Mouse (Mus musculus): Measurements from ENCODE around the gene Sgms1. TPM values are rescaled to one million over a fixed set of nuclear protein-coding genes. Genes with fewer than 3 reads are reported as not detected.
"Not testable (repeated sequence)": the region's sequence is repeated elsewhere in the genome, so short reads cannot be mapped to it uniquely, and the experiment has no call there.

Sgms1 gene
- total RNA-seq, 2 experiments from 2014 or later = 13.2 to 21.0 TPM

GRCm38 (mm10) chr19:32360546-32360945 lies 29.0 kb downstream of the Sgms1 start:
- ATAC-seq (replicated peaks; ENCODE audit: poor library complexity, severe bottlenecking) = no peak

- no peak for ATAC-seq (replicated peaks; ENCODE audit: poor library complexity, severe bottlenecking)
Observed at GRCm38 (mm10) chr19:32358699-32359517, 30.6 kb downstream of the Sgms1 start.

GRCm38 (mm10) chr19:32358011-32358410 lies 31.5 kb downstream of the Sgms1 start:
- not testable (repeated sequence) for ATAC-seq (replicated peaks; ENCODE audit: poor library complexity, severe bottlenecking)

- no peak for ATAC-seq (replicated peaks; ENCODE audit: poor library complexity, severe bottlenecking)
Observed at GRCm38 (mm10) chr19:32356166-32356565, 33.3 kb downstream of the Sgms1 start.

DNA sequence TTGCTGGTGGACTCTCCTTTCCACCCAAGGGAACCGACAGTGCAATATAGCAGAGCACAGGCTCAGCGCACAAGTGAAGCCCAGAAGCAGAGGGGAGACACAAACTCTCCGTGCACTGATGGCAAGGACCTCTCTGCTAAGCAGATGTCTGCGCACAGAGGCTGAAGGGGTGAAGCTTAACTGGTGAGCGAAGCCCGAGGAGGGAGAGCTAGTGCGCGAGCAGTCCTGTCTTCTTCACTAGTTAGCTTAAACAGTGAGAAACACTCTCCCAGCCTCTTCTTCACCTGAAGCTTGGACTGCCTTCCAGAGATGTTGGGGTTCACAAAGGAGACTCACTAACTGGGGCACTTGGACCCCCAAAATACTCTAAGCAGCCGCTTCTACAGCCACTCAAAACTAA lies 36.1 kb downstream of the Sgms1 start:
- ATAC-seq (replicated peaks; ENCODE audit: poor library complexity, severe bottlenecking) = no peak

DNA sequence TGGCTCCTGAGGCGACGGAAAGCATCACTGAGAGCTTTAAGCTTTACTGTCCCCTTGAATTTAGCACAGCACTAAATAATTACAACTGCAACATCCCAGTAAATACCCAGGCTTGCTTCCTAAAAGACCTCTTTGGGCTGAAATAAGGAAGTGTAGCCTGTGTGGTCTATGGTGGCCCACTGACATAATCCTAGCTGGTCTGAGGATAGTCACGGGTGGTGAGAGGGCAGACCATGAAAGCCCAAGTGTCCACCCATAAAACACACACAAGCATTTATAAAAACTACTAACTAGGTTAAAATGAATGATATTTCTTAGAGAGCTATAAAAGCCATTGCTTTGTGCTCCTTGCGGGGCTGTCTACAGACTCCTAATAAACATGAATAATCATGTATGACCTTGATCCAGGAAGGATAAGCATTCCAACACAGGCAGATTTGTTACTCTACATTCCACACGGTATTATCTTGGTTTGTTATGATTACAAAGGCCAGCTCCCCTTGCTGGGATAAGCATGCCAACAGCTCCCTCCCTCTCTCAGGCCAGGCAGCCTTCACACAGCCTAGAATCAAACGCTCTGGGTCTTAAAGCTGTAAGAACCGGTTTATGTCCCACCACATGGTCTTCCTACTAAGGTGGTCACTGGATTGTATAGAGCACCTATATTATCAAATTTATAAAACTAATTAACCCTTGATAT lies 40.4 kb downstream of the Sgms1 start:
- peak; percentile 91 for ATAC-seq (replicated peaks; ENCODE audit: poor library complexity, severe bottlenecking)

DNA sequence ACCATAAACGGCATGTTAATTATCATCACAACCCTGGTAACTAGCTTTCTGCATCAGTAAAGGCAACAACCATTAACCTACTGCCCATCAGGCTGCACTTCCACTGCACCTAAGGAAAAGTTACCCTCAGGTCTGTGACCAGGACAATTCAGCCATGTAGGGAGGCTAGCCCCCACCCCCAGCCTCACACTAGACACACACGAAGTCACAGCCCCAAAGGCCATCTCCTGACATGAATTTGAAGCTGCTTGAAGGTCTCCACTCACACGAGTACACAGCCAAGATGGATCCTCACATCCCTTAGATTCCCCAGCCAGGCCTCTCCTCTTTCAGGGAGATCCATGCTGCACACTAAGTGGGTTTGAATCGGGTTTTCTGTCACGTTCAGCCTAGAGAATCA lies 42.0 kb downstream of the Sgms1 start:
- no peak for ATAC-seq (replicated peaks; ENCODE audit: poor library complexity, severe bottlenecking)

DNA sequence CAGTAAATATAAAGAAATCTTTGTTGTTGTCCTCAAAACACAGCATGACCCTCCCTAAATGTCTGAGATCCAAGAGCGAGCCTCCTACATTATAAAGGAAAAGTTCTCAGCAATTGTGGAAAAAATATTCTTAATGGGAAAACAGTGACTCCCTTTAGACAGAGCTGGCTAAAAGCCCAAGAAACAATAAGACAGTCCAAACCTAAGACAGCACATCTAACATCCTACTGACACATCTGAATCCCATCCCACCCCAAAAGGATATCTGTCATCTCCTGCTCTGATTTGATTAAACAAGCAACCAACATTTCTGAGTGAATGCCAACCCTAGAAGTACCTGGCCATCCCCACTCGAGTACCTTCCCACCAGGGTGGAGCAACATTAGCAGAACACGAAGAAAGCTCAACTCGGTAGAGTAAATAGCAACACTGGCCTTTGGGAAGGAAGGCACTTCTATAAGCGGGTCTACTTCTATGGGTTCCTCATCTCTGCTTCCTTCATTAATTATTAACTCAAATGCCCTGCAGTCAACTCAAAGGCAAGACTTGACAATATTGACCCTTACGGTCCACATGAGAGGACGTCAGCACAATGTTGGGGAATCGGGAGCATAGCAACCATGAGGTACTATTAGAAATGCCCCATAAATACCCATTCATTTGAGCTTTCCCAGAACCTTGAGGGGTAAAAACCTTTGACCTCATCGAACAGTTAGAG lies 42.7 kb downstream of the Sgms1 start:
- ATAC-seq (replicated peaks; ENCODE audit: poor library complexity, severe bottlenecking) = no peak

DNA sequence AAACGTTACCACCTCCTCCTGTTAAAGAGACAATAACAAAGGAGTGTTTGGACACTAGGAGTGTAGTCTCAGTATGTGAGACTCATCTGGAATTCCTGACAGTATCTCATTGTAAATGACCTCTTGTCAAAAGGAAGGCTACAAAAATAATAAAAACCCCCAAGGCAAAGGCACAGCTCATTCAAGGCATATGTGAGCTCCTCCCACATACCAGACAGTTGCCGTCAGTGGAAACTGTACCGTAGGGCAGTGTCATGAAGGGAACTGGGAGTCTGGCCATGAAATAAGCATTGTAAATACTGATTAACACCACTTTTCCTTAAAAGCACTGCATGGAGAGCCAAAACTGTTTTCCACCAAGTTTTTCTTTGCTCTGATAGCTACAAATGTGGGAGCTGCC lies 43.3 kb downstream of the Sgms1 start:
- ATAC-seq (replicated peaks; ENCODE audit: poor library complexity, severe bottlenecking) = no peak

- no peak for ATAC-seq (replicated peaks; ENCODE audit: poor library complexity, severe bottlenecking)
Observed at GRCm38 (mm10) chr19:32345181-32345745, 44.3 kb downstream of the Sgms1 start.

DNA sequence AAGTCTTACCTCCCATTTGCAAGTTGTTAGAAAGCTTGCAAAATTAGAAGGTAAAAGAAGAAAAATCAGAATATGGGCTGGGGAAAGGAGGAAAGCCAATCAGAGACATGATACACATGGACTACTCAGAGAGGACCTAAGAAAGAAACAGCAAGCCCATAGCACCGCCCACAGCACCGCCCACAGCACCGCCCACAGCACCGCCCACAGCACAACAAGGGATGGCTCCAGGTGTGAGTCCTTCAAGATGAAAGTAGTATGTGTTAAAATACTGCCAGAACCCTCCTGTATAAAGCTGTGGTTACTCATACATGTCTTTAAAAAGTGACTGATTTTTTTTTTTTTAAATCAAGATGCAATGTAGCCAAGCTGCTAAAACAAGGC lies 44.8 kb downstream of the Sgms1 start:
- no peak for ATAC-seq (replicated peaks; ENCODE audit: poor library complexity, severe bottlenecking)

GRCm38 (mm10) chr19:32343937-32344737 lies 45.4 kb downstream of the Sgms1 start:
- ATAC-seq (replicated peaks; ENCODE audit: poor library complexity, severe bottlenecking) = no peak

GRCm38 (mm10) chr19:32342436-32342835 lies 47.1 kb downstream of the Sgms1 start:
- ATAC-seq (replicated peaks; ENCODE audit: poor library complexity, severe bottlenecking) = no peak

DNA sequence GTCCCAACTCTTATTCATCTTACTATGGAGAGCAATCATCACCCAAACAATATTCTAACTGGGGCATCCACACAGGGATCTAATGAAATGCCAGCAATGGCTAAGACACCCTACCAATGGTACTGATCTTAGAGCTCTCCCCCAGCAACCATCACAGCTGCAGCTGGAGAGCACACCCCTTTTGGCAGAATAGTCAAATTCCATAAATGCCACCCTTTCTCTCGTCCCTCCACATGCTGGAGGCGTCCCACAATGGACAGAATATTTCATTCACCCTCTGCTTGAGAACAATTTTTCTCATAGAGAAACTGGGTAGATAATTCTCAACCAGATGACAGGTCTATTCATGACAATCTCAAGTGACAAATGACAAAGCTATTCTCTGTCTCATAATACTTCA lies 48.4 kb downstream of the Sgms1 start:
- ATAC-seq (replicated peaks; ENCODE audit: poor library complexity, severe bottlenecking) = no peak

GRCm38 (mm10) chr19:32340168-32340567 lies 49.3 kb downstream of the Sgms1 start:
- ATAC-seq (replicated peaks; ENCODE audit: poor library complexity, severe bottlenecking) = no peak

DNA sequence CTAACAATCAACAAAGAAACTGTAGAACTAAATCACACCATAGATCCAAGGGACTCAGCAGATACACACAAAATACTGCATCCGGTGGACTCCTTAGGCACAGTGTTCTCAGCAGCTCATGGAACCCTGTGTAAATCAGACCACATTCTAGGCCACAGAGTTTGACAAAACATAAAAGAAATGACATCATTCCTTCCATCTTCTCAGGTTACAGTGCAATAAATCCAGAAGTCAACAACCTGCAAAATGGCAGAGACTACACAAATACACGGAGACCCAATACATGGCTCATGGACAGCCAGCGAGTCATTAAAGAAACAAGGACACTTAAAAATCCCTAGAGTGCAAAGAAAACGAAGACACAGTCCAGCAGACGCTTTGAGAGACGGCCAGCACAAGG lies 51.8 kb downstream of the Sgms1 start:
- ATAC-seq (replicated peaks; ENCODE audit: poor library complexity, severe bottlenecking) = no peak

GRCm38 (mm10) chr19:32334751-32335150 lies 54.8 kb downstream of the Sgms1 start:
- no peak for ATAC-seq (replicated peaks; ENCODE audit: poor library complexity, severe bottlenecking)

- no peak for ATAC-seq (replicated peaks; ENCODE audit: poor library complexity, severe bottlenecking)
Observed at GRCm38 (mm10) chr19:32333544-32333943, 56.0 kb downstream of the Sgms1 start.

DNA sequence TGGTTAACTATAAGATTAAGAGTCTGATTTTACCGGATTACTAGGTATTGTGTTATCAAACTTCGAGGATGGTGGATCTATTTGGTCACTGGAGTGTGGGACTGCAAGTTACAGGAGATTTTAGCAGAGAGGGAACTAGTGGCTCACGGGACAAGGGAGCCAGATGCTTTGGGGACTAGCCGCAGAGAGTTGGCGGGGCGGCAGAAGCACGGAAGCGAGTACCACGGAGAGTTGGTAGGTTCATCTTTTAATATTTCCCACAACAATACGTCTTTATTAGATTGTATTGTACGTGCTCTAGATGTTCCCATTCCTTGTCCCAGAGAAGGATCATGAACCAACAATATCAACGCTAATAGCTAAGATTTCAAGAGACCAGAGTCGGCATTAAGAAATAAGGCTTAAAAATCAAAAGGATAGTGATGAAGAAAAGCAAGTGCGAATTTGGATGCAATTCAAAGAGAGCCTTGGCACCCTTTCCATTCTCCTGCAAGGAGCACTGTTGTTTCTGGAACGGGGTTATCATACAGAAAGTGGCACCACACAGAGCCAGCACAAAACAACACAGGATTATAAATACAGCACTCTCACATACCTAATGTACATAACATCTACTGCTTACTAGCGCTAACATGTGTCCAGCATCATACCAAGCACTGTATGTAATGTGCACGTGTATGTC lies 56.6 kb downstream of the Sgms1 start:
- no peak for ATAC-seq (replicated peaks; ENCODE audit: poor library complexity, severe bottlenecking)

All from granulocyte monocyte progenitor cell, adult 5-6 weeks (primary cell).